Mouse (Mus musculus): ENCODE data around the gene Prune1.

GRCm38 (mm10) chr3:95264724-95265123 lies 17.2 kb downstream of the Prune1 start:
- TF ChIP-seq CTCF (IDR thresholded peaks at IDR 0.05; ENCODE audit: control insufficient read depth, insufficient read depth, insufficient replicate concordance, low read depth, low read length) (no peak), POLR2A (IDR thresholded peaks at IDR 0.05; ENCODE audit: control insufficient read depth, low read depth, low read length) (no peak)

All from testis, adult 2 months (tissue).